Mouse (Mus musculus): ENCODE results near the gene Adora3. TPM values are rescaled to one million over a fixed set of nuclear protein-coding genes. Genes with fewer than 3 reads are reported as not detected.

Adora3 gene
- polyA plus RNA-seq, 1 experiment from 2014 or later: 0.33 TPM

DNA sequence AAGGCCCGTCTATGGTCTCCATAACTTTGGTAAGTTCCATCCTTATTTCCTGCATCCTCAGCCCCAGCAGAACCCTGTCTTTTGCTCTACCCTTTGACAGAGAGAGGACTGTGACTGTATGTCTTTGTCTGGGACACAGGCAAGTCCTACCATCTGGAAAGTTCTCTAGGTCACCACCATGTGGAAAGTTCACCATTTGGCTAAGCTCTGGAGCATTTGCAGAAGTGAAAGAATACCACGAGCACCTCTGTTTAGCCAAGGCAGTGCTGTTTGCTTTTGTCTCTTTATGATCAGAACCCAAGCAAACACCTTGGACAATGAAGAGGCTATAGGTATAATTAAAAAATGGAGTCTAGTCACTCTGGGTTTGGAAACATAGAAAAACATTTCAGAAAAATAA lies 51.3 kb downstream of the Adora3 start:
- no peaks in the 10 kb centered on the region for H3K27me3 ChIP-seq (ENCODE audit: control insufficient read depth, insufficient read depth, low read length)
- H3K9me3 ChIP-seq (ENCODE audit: control insufficient read depth, low read depth, low read length): no peaks in the 10 kb centered on the region
- no peak for ATAC-seq (ENCODE audit: insufficient number of reproducible peaks, insufficient read depth, low FRiP score, low read depth)
- no peak overlapping the region for H3K4me2 ChIP-seq (replicated peaks; ENCODE audit: low read depth, low read length)
- no peak overlapping the region for H3K9ac ChIP-seq (replicated peaks; ENCODE audit: low read depth, low read length)
- H3K27ac ChIP-seq (ENCODE audit: low read length): no peak overlapping the region
- no peaks in the 10 kb centered on the region for H3K4me1 ChIP-seq (ENCODE audit: control insufficient read depth, insufficient read depth, low read length)
- no peak overlapping the region for H3K4me3 ChIP-seq (ENCODE audit: low read depth, low read length)
- H3K36me3 ChIP-seq (ENCODE audit: control insufficient read depth, insufficient read depth, low read length): no peaks in the 10 kb centered on the region
- WGBS: 63% methylated on average over 2 of the region's 2 CpGs

DNA sequence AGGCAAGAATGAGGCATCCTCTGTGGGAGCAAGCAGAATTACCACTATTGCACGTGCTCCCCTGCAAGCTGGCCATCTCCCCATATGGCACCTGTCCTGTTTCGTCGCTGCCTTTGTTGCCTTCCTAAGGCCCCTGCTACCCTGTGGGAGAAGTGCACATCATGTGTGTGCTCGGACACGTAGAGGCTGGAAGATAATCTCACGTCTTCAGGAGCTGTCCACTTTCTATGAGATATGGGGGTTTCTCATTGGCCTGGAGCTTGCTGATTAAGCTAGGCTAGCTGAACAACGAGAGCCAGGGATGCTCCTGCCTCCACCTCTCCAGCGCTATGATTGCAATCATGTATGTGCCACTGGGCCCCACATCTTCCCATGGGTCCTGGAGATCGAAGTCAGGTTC lies 54.0 kb downstream of the Adora3 start:
- Histone ChIP-seq H3K9me3 (ENCODE audit: control insufficient read depth, low read depth, low read length) (no peaks in the 10 kb centered on the region), H3K4me2 (replicated peaks; ENCODE audit: low read depth, low read length) (no peak overlapping the region), H3K27me3 (ENCODE audit: control insufficient read depth, insufficient read depth, low read length) (no peaks in the 10 kb centered on the region), H3K9ac (replicated peaks; ENCODE audit: low read depth, low read length) (no peak overlapping the region), H3K4me3 (ENCODE audit: low read depth, low read length) (no peak overlapping the region), H3K27ac (ENCODE audit: low read length) (no peak overlapping the region), H3K4me1 (ENCODE audit: control insufficient read depth, insufficient read depth, low read length) (no peaks in the 10 kb centered on the region), H3K36me3 (ENCODE audit: control insufficient read depth, insufficient read depth, low read length) (no peaks in the 10 kb centered on the region)
- WGBS: 78% methylated on average over 9 of the region's 9 CpGs
- no peak for ATAC-seq (ENCODE audit: insufficient number of reproducible peaks, insufficient read depth, low FRiP score, low read depth)

DNA sequence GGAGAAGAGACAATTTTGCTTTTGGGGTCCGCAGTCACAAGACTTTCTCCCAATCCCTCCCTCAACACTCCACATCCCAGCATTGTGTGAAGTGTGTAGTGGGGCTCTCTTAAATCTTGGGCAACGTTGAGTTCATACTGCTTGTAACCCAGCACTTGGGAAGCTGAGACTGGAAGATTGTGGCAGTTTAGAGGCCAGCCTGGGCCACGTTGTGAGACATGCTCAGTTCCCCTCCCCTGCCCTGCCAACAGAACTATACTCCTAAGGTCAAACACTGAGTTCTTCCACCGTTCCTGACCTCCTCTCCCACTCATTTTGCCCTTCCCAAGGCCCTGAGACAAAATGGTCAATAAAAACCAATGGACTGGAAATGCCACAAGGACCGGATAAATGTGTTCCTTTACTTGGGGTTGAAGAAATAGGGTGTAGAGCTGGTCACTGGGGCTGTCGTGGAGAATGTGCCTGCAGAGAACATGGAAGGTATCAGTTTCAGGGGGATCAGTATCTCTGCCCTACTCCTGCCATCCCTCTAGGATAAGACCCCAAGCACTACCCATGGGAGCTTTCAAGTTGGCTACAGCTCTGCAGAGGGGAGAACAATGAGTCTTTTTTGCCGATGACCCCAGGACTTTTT lies 57.0 kb downstream of the Adora3 start:
- Histone ChIP-seq H3K9me3 (ENCODE audit: control insufficient read depth, low read depth, low read length) (no peaks in the 10 kb centered on the region), H3K9ac (replicated peaks; ENCODE audit: low read depth, low read length) (no peak overlapping the region), H3K27ac (ENCODE audit: low read length) (no peak overlapping the region), H3K4me1 (ENCODE audit: control insufficient read depth, insufficient read depth, low read length) (no peaks in the 10 kb centered on the region), H3K4me2 (replicated peaks; ENCODE audit: low read depth, low read length) (no peak overlapping the region), H3K4me3 (ENCODE audit: low read depth, low read length) (no peak overlapping the region), H3K27me3 (ENCODE audit: control insufficient read depth, insufficient read depth, low read length) (no peaks in the 10 kb centered on the region), H3K36me3 (ENCODE audit: control insufficient read depth, insufficient read depth, low read length) (no peaks in the 10 kb centered on the region)
- no peak for ATAC-seq (ENCODE audit: insufficient number of reproducible peaks, insufficient read depth, low FRiP score, low read depth)
- 83% methylated on average over 7 of the region's 7 CpGs for WGBS

DNA sequence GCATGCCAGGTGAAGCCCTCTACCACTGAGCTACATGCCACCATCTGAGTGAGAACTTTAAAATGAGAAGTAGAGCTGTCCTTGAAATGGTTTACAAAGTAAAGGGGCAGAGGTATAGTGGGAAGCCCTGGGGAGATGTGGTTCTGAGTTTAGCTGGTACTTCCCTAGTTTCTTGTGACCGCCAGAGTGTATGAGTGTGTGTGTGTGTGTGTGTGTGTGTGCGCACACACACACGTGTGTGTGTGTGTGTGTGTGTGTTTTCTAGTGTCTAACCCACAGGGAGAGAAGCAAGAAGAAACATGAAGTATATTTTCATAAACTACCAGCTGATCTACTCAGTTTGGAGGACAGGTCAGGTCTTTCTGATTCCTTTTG lies 57.5 kb downstream of the Adora3 start:
- 83% methylated on average over 3 of the region's 3 CpGs for WGBS
- Histone ChIP-seq H3K27ac (ENCODE audit: low read length) (no peak overlapping the region), H3K4me3 (ENCODE audit: low read depth, low read length) (no peak overlapping the region), H3K4me1 (ENCODE audit: control insufficient read depth, insufficient read depth, low read length) (no peaks in the 10 kb centered on the region), H3K36me3 (ENCODE audit: control insufficient read depth, insufficient read depth, low read length) (no peaks in the 10 kb centered on the region), H3K9ac (replicated peaks; ENCODE audit: low read depth, low read length) (no peak overlapping the region), H3K27me3 (ENCODE audit: control insufficient read depth, insufficient read depth, low read length) (no peaks in the 10 kb centered on the region), H3K9me3 (ENCODE audit: control insufficient read depth, low read depth, low read length) (no peaks in the 10 kb centered on the region), H3K4me2 (replicated peaks; ENCODE audit: low read depth, low read length) (no peak overlapping the region)
- no peak for ATAC-seq (ENCODE audit: insufficient number of reproducible peaks, insufficient read depth, low FRiP score, low read depth)

DNA sequence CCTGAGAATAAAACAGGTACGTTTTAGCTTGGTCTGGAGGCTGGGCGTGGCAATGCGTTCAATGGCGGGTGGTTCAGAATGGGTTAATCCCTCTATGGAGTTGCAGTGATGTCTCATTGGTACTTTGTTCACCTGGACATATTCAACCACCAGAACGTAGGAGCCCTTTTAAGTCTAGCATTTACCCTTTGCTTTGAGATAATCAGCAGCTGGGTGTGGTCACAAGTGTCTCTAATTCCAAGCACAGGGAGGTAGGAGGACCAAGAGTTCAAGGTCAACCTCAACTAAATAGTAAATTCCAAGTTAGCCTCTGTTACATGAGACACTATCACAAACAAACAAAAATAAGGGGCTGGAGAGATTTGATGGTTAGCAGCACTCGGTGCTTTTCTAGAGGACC lies 58.1 kb downstream of the Adora3 start:
- 79% methylated on average over 6 of the region's 6 CpGs for WGBS
- Histone ChIP-seq H3K4me3 (ENCODE audit: low read depth, low read length) (no peak overlapping the region), H3K36me3 (ENCODE audit: control insufficient read depth, insufficient read depth, low read length) (no peaks in the 10 kb centered on the region), H3K27ac (ENCODE audit: low read length) (no peak overlapping the region), H3K4me2 (replicated peaks; ENCODE audit: low read depth, low read length) (no peak overlapping the region), H3K4me1 (ENCODE audit: control insufficient read depth, insufficient read depth, low read length) (no peaks in the 10 kb centered on the region), H3K9me3 (ENCODE audit: control insufficient read depth, low read depth, low read length) (no peaks in the 10 kb centered on the region), H3K9ac (replicated peaks; ENCODE audit: low read depth, low read length) (no peak overlapping the region), H3K27me3 (ENCODE audit: control insufficient read depth, insufficient read depth, low read length) (no peaks in the 10 kb centered on the region)
- ATAC-seq (ENCODE audit: insufficient number of reproducible peaks, insufficient read depth, low FRiP score, low read depth): no peak

DNA sequence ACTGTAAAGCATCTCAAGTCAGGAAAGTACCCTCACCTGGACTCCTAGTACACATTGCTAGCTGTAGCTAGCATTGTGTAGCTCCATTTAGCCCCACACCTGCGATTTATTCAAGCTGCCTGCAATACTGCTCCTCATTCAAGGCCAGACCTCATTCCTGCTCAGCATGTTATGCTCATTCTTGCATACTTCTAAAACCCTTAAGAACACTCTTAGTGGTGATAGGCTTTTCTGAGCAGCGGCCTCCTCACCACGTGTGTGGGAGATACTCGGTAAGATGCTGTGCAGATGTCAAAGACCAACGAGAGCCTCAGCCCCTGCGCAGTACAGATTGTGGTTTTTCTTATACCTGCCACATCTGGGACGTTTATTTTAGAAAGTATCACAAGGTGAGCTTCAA lies 59.2 kb downstream of the Adora3 start:
- no peaks in the 10 kb centered on the region for H3K9me3 ChIP-seq (ENCODE audit: control insufficient read depth, low read depth, low read length)
- 75% methylated on average over 7 of the region's 7 CpGs for WGBS
- no peaks in the 10 kb centered on the region for H3K4me1 ChIP-seq (ENCODE audit: control insufficient read depth, insufficient read depth, low read length)
- H3K9ac ChIP-seq (replicated peaks; ENCODE audit: low read depth, low read length): no peak overlapping the region
- no peak overlapping the region for H3K4me2 ChIP-seq (replicated peaks; ENCODE audit: low read depth, low read length)
- H3K27ac ChIP-seq (ENCODE audit: low read length): no peak overlapping the region
- no peaks in the 10 kb centered on the region for H3K36me3 ChIP-seq (ENCODE audit: control insufficient read depth, insufficient read depth, low read length)
- no peaks in the 10 kb centered on the region for H3K27me3 ChIP-seq (ENCODE audit: control insufficient read depth, insufficient read depth, low read length)
- no peak for ATAC-seq (ENCODE audit: insufficient number of reproducible peaks, insufficient read depth, low FRiP score, low read depth)
- no peak overlapping the region for H3K4me3 ChIP-seq (ENCODE audit: low read depth, low read length)

DNA sequence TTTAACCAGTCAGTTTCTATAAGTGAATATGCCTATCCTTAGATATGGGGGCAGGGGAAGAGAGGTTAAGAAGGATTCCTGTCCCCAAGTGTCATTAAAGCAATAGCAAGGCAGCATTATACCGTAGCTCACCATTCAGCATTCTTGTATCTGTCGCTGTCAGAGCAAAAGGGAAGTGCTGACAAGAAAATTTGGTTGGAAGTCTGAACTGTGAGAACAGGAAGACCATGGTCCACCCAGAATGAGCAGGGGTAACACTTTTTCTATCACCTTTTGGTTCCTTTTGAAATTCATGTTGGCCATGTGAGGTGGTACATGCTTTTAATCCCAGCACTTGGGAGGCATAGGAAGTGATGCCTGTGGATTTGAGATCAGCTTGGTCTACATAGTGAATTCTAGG lies 60.4 kb downstream of the Adora3 start:
- H3K4me2 ChIP-seq (replicated peaks; ENCODE audit: low read depth, low read length): no peak overlapping the region
- no peak overlapping the region for H3K9ac ChIP-seq (replicated peaks; ENCODE audit: low read depth, low read length)
- H3K4me1 ChIP-seq (ENCODE audit: control insufficient read depth, insufficient read depth, low read length): no peaks in the 10 kb centered on the region
- no peaks in the 10 kb centered on the region for H3K9me3 ChIP-seq (ENCODE audit: control insufficient read depth, low read depth, low read length)
- H3K36me3 ChIP-seq (ENCODE audit: control insufficient read depth, insufficient read depth, low read length): no peaks in the 10 kb centered on the region
- H3K27me3 ChIP-seq (ENCODE audit: control insufficient read depth, insufficient read depth, low read length): no peaks in the 10 kb centered on the region
- WGBS: 84% methylated on average over 2 of the region's 2 CpGs
- no peak overlapping the region for H3K27ac ChIP-seq (ENCODE audit: low read length)
- ATAC-seq (ENCODE audit: insufficient number of reproducible peaks, insufficient read depth, low FRiP score, low read depth): no peak
- no peak overlapping the region for H3K4me3 ChIP-seq (ENCODE audit: low read depth, low read length)

DNA sequence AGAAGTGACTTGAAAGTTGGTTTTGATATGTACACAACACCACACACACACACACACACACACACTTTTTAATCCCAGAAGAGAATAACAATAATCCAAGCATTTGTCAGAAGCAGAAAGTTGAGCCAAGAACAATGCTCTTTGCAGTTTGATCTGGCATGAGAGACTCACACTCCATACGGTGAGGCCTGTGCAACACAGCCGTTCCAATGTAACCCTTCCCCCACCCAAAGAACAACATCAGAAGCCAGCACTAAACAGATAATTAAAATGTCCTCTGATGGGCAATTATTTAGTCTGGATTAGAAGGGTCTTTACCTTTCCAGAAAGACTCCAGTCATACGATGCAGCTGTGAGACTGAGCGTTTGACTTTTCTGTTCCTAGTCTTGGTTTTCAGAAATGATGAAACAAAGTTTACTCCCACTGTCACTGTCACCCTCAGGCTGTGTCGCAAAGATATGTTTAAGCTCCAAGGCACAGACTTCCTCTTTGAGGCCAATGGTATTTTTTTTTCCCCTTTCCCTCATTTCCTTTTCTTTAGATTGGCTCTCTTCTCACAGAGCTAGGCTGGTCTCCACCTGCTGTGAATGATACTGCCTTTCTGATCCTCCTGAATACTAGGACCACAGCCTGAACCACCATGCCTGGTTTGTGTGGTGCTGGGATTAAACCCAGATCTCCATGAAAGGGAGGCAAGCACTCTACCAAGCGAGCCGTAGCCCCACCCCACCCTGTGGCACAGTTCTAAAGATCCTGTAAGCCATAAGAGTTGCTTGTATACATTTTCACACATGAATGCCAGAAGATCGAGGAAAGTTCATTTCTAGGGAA lies 61.8 kb downstream of the Adora3 start, which contains the start of gene I830077J02Rik:
Gene I830077J02Rik (minus strand): TSS at position 425 of the 832 bp plus-strand sequence.
- H3K4me3 ChIP-seq (ENCODE audit: low read depth, low read length): no peak within 1 kb of the TSS
- H3K9me3 ChIP-seq (ENCODE audit: control insufficient read depth, low read depth, low read length): no peaks in the 10 kb centered on the region
- WGBS: 85% methylated on average over 8 of the region's 8 CpGs
- no peak for ATAC-seq (ENCODE audit: insufficient number of reproducible peaks, insufficient read depth, low FRiP score, low read depth)
- no peak within 1 kb of the TSS for H3K4me2 ChIP-seq (replicated peaks; ENCODE audit: low read depth, low read length)
- H3K27me3 ChIP-seq (ENCODE audit: control insufficient read depth, insufficient read depth, low read length): no peaks in the 10 kb centered on the region
- H3K4me1 ChIP-seq (ENCODE audit: control insufficient read depth, insufficient read depth, low read length): no peaks in the 10 kb centered on the region
- H3K9ac ChIP-seq (replicated peaks; ENCODE audit: low read depth, low read length): no peak within 1 kb of the TSS
- H3K27ac ChIP-seq (ENCODE audit: low read length): no peak within 1 kb of the TSS
- no peaks in the 10 kb centered on the region for H3K36me3 ChIP-seq (ENCODE audit: control insufficient read depth, insufficient read depth, low read length)
